Mouse (Mus musculus) forebrain, embryonic 11.5 days (tissue): ENCODE data around the gene Olfr705. TPM values are rescaled to one million over a fixed set of nuclear protein-coding genes. Genes with fewer than 3 reads are reported as not detected.

Source experiments
- polyA plus RNA-seq: library from polyadenylated mRNA; unstranded; fragments of >200 nt; fragmentation: Nextera tagmentation; extraction: Ambion mirVana; gene quantifications from 2 replicates; pipeline ENCODE4 v1.2.1, GENCODE M21; 2014

Olfr705 gene
- polyA plus RNA-seq, 1 experiment from 2014 or later: not detected

Other genes with a start within 250 kb of the Olfr705 start
- gene Olfr693, start 196.3 kb downstream of the Olfr705 start, polyA plus RNA-seq: not detected in 2 replicates
- gene Olfr694, start 185.1 kb downstream of the Olfr705 start, polyA plus RNA-seq: not detected in 2 replicates
- gene Olfr695, start 160.5 kb downstream of the Olfr705 start, polyA plus RNA-seq: not detected in 2 replicates
- gene Olfr697, start 134.4 kb downstream of the Olfr705 start, polyA plus RNA-seq: not detected in 2 replicates
- not detected in 2 replicates for gene Olfr698, start 121.5 kb downstream of the Olfr705 start, polyA plus RNA-seq
- not detected in 2 replicates for gene Olfr699, start 83.7 kb downstream of the Olfr705 start, polyA plus RNA-seq
- not detected in 2 replicates for gene Olfr700, start 68.1 kb downstream of the Olfr705 start, polyA plus RNA-seq
- not detected in 2 replicates for gene Olfr701, start 62.8 kb downstream of the Olfr705 start, polyA plus RNA-seq
- not detected in 2 replicates for gene Olfr702, start 43.0 kb downstream of the Olfr705 start, polyA plus RNA-seq
- gene Olfr703, start 33.5 kb downstream of the Olfr705 start, polyA plus RNA-seq: not detected in 2 replicates
- gene Olfr704, start 13.7 kb downstream of the Olfr705 start, polyA plus RNA-seq: not detected in 2 replicates
- gene Olfr706, start 11.3 kb upstream of the Olfr705 start, polyA plus RNA-seq: not detected in 2 replicates
- not detected in 2 replicates for gene Olfr707, start 24.4 kb upstream of the Olfr705 start, polyA plus RNA-seq
- gene Olfr1532-ps1, start 31.1 kb upstream of the Olfr705 start, polyA plus RNA-seq: not detected in 2 replicates
- gene Olfr709-ps1, start 55.3 kb upstream of the Olfr705 start, polyA plus RNA-seq: not detected in 2 replicates
- not detected in 2 replicates for gene Olfr710, start 71.4 kb upstream of the Olfr705 start, polyA plus RNA-seq
- not detected in 2 replicates for gene Olfr6, start 87.0 kb upstream of the Olfr705 start, polyA plus RNA-seq
- gene Olfr711, start 98.6 kb upstream of the Olfr705 start, polyA plus RNA-seq: not detected in 2 replicates
- not detected in 2 replicates for gene Olfr2, start 129.2 kb upstream of the Olfr705 start, polyA plus RNA-seq
- not detected in 2 replicates for gene Olfr713, start 154.3 kb upstream of the Olfr705 start, polyA plus RNA-seq
- gene Olfr714, start 194.1 kb upstream of the Olfr705 start, polyA plus RNA-seq: not detected in 2 replicates
- gene Olfr17, start 216.3 kb upstream of the Olfr705 start, polyA plus RNA-seq: not detected in 2 replicates
- not detected in 2 replicates for gene Olfr715b, start 233.5 kb upstream of the Olfr705 start, polyA plus RNA-seq